Mouse (Mus musculus): ENCODE data around the gene Samhd1. TPM values are rescaled to one million over a fixed set of nuclear protein-coding genes. Genes with fewer than 3 reads are reported as not detected.

Gene Samhd1
- total RNA-seq, 2 experiments from 2014 or later: 16.7 to 17.4 TPM

DNA sequence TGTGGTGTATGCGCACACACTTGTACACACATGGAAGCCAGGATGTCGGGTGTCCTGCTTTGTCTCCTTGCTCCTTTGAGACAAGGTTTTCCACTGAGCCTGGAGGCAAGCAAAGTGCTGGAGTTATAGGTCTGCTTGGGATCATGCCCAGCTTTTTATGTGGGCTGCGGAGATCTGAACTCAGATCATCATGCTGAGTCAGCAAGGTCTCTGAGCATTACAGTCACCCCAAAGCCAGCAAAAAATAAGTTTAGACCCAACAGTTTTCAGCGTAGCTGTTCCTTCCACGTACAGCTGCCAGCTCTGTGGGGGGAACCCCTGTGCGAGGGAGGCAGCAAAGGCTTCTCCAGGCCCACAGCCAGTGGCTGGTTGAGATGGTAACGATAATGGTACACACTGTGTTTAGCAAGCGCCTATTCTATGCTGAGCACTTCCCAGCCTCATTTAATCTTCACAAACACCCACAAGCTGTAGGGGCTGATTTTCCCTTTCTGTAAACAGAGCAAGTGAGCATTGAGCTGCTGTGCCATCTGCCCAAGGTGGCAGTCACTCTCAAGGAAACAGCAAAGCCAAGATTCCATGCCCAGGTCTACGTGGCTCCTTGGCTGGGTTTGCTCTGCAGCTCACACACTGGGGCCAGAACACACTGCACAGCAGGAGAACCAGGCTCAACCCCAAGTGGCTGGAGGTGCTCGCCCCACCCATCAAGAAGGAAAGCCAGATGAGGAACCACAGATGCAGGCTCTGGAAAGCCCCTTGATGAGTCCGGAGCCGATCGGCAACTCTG is 86.5 kb downstream of the Samhd1 start:
- intact Hi-C loops (cut with DNase I): no loop called here
- DNase-seq (ENCODE audit: extremely low spot score in 1 of 2, low spot score in 2 of 2): peak in 1 of 2 experiments; percentile 71

Other genes with a start within 250 kb of the Samhd1 start
- gene Sla2, start 248.1 kb downstream of the Samhd1 start, total RNA-seq (2021): not detected
- 100 to 1,000 TPM; 581 to 586 TPM for gene Ndrg3, start 143.2 kb downstream of the Samhd1 start, total RNA-seq (2021)
- gene Dsn1, start 128.1 kb downstream of the Samhd1 start, total RNA-seq (2021): 1 to 10 TPM; 5.9 to 7.1 TPM
- 10 to 100 TPM; 61.2 to 61.4 TPM for gene Soga1, start 56.0 kb downstream of the Samhd1 start, total RNA-seq (2021)
- gene Tldc2, start 48.2 kb downstream of the Samhd1 start, total RNA-seq (2021): not detected
- 1 to 10 TPM; 2.1 to 2.5 TPM for gene Rbl1, start 69.3 kb upstream of the Samhd1 start, total RNA-seq (2021)
- 100 to 1,000 TPM; 141 to 143 TPM for gene Rpn2, start 143.8 kb upstream of the Samhd1 start, total RNA-seq (2021)
- under 1 TPM; 0.59 to 0.60 TPM for gene Mroh8, start 144.3 kb upstream of the Samhd1 start, total RNA-seq (2021)
- not detected for gene Ghrh, start 212.2 kb upstream of the Samhd1 start, total RNA-seq (2021)
- gene Manbal, start 232.3 kb upstream of the Samhd1 start, total RNA-seq (2021): 10 to 100 TPM; 85.0 to 88.8 TPM